Mouse (Mus musculus): ENCODE data around the gene Stt3b. TPM values are rescaled to one million over a fixed set of nuclear protein-coding genes. Genes with fewer than 3 reads are reported as not detected.

Stt3b gene
- 10 to 100 TPM; 84.8 to 87.6 TPM for total RNA-seq (2021)

GRCm38 (mm10) chr9:115310346-115311222, at the start of gene Stt3b:
Gene Stt3b (minus strand): TSS chr9:115310421.
- DNase-seq (ENCODE audit: low spot score in 2 of 2): peak; percentile 99 to 100
- intact Hi-C loops (cut with DNase I): loop anchor here (10.0 kb wide), 1 partner anchor 734 kb away; no protein-coding TSS in a partner anchor

- DNase-seq (ENCODE audit: low spot score in 2 of 2): no peak
- intact Hi-C loops (cut with DNase I): no loop called here
Measured at GRCm38 (mm10) chr9:115358421-115358820, 48.2 kb upstream of the Stt3b start.

- intact Hi-C loops (cut with DNase I): no loop called here
- DNase-seq (ENCODE audit: low spot score in 2 of 2): no peak
Measured at GRCm38 (mm10) chr9:115357996-115358395, 47.8 kb upstream of the Stt3b start.

DNA sequence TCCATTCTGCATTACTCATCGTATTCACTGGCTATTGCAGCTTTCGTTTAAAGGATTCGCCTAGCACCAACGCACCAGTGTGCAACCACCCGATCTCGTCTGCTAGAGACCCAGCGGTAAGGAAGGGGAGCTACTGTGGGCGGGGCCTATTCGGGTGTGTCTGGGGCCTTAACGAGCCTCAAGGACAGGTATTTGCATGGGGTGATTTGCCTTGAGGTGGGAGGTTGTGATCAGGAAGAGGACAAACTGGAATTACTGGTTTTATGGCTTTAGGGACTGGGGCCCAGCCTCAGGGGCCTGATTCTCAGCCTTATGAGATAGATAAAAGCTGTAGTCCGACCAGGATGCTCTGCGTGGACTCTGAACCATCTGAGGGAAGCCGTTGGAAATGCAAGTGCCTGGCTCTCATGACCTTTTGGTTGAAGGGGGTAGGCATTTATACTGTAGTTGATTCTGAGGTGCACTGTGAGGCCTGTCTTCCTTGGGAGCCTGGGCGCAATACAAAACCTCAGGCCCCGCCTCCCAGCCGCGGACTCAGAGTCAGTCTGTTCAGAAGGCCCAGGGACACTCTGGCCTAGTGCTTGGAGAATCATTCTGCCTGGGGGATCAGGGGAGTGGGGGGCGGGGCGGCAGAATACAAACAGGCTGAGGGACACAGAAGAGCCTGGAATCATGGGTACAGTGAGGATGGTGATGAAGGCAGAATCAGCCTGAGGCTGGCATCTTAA, 46.7 kb upstream of the Stt3b start:
- intact Hi-C loops (cut with DNase I): no loop called here
- DNase-seq (ENCODE audit: low spot score in 2 of 2): no peak

DNA sequence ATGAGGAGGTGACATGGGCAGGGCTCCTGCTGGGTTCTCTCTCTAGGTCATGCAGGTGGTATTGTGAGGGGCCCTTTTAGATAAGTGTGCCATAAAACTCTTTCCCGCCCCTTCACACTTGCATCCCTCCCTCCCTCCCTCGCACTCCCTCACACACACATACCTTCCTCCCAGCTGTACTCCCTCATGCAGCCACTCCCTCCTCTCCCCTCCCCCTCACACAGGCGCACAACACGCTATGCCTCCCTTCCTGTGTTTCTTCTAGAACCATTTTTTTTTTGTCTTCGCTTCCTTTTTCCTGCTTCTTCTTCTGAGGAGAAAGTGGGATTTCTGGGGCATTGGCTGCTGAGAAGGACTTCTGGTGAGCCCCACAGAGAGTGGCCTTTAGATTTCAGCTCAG, 45.8 kb upstream of the Stt3b start:
- intact Hi-C loops (cut with DNase I): no loop called here
- DNase-seq (ENCODE audit: low spot score in 2 of 2): no peak

DNA sequence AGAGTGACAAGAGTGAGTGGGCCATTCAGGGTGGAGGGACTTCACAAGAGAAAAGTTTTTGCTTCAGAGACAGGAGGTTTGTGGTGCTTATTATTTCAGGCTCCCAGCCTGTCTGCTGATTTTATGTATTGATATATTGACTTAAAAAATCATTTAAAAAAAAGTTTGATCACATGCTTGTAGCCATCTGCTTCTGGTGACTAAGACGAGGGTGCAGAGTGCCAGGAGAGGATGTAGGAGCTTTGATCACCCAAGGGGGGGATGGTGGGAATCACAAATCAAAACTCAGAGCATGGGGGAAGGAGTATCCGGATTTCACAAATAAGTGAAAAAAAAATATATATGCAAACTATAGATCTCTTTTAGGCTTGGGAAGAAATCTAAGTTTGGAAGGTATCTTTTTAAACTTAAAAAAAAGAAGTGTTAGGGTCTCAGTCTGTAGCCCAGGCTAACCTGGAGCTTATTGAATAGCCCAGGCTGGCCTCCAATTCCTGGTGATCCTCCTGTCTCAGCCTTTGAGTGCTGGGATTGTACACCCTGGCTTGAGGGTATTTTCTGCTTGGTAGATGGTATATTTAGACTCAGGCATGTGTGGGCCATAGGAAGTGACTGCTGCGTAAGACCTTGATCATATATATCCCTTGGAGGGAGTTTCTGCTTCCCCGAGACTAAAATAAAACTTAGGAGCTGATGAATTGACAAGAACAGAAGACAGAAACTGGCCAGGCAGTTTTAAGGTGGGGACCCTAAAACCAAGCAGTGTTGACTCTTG, 39.7 kb upstream of the Stt3b start:
- DNase-seq (ENCODE audit: low spot score in 2 of 2): peak in 1 of 2 experiments; percentile 32
- intact Hi-C loops (cut with DNase I): no loop called here

GRCm38 (mm10) chr9:115349106-115349505, 38.9 kb upstream of the Stt3b start:
- no peak for DNase-seq (ENCODE audit: low spot score in 2 of 2)
- intact Hi-C loops (cut with DNase I): no loop called here

- intact Hi-C loops (cut with DNase I): no loop called here
Measured at GRCm38 (mm10) chr9:115344930-115345329, 34.7 kb upstream of the Stt3b start.

DNA sequence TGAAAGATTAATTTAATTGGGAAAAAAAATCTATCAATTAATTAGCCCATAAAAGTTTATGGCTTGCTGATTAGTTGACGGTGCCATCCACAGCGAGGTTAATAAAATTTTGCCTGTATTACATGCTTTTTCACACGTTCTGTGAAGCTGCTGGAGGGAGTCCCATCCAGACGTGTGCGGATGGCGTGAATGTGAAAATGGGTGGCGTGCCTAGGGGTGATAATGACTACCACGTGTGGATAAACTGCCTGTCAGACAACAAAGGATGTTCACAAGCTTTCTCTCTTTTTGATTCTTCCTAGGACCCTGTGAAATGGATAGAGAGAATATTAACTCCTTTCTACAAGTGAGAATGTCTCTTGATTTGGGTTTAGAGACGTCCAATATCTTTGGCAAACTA, 31.4 kb upstream of the Stt3b start:
- intact Hi-C loops (cut with DNase I): no loop called here
- DNase-seq (ENCODE audit: low spot score in 2 of 2): no peak

More at GRCm38 (mm10) chr9:115344930-115345329, 34.7 kb upstream of the Stt3b start:
- DNase-seq (ENCODE audit: low spot score in 2 of 2): no peak

DNA sequence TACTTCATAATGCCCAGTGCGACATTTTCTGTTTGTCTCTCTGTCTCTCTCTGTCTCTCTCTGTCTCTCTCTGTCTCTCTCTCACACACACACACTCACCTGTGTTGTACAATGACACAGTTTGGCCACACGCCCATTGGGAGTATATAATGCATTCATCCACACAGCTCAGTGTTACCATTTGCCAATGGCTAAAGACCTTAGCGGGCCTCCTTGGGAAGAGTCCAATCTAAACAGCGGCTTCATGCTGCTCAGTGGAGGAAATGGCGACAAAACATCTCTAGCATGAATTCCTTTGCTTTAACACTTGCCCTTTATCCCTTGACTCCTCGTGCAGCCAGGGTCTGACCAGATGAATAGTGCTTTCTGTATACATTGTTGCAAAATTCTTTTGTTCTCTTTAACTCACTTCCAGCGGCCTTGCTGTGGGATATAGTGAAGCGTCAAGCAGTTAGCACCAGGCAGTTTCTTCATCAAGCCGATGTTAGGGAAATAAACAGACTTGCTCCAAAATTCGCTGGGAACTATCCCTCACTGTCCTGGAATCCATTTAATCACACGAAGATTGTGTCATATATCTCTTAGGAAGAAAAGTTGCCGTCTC, 30.1 kb upstream of the Stt3b start:
- intact Hi-C loops (cut with DNase I): no loop called here
- no peak for DNase-seq (ENCODE audit: low spot score in 2 of 2)

GRCm38 (mm10) chr9:115338816-115339215, 28.6 kb upstream of the Stt3b start:
- peak; percentile 52 to 70 for DNase-seq (ENCODE audit: low spot score in 2 of 2)
- intact Hi-C loops (cut with DNase I): no loop called here

DNA sequence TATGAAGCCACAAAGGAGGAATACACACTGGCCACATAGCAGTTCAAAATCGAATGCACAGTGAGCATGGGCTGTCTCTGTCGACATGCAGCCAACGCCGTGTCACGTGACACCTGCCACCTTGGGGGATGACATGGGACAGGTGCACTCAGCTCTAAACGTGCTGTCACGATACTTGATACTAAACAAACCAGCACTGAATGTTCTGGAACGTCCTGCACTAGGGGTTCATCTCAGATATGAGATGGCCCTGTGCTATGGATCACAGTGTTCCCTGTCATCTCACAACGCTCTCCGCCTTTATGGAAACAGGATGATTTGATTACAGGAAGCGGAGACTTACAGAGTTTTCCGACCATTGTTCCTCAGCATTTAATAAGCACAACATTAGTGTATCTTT, 22.8 kb upstream of the Stt3b start:
- intact Hi-C loops (cut with DNase I): no loop called here
- DNase-seq (ENCODE audit: low spot score in 2 of 2): no peak

DNA sequence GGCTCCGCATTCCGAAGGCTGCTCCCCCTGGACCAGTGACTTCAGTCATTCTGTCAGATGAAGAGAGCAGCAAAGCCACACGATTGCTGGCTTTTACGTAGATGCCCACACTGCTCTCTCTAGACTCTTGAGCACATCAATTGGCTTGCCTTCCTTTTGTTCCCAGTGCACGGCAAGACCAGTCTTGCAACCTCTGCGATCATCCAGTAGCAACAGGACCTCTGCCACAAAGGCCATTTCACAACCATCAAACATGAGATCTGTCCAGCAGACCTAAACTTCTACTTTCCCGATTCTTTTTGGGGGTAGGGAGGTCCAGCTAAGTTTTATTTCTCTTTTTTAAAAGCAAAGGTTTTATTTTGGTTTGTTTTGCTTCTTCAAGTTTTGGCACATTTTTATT, 22.1 kb upstream of the Stt3b start:
- DNase-seq (ENCODE audit: low spot score in 2 of 2): no peak
- intact Hi-C loops (cut with DNase I): no loop called here

- intact Hi-C loops (cut with DNase I): no loop called here
- no peak for DNase-seq (ENCODE audit: low spot score in 2 of 2)
Measured at GRCm38 (mm10) chr9:115330861-115331476, 20.7 kb upstream of the Stt3b start.

DNA sequence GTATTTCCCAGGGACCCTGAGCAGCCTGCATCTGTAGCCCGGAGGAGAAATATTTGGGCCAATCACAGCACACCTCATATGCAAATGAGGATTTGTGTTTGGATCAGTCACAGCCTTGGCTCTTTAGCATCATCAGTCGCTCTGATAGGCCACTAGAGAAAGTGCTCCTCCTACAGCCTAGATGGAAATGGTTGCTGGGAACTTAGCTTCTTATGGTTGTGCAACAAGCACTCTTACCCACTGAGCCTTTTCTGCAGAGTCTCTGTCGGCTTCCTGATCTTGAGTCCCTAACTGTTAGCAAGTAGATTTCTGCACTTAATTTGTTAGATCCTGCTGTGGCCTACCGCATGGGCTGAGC, 16.3 kb upstream of the Stt3b start:
- intact Hi-C loops (cut with DNase I): no loop called here

GRCm38 (mm10) chr9:115325831-115326532, 15.8 kb upstream of the Stt3b start:
- intact Hi-C loops (cut with DNase I): no loop called here
- DNase-seq (ENCODE audit: low spot score in 2 of 2): no peak

More for the DNA sequence above, 16.3 kb upstream of the Stt3b start:
- no peak for DNase-seq (ENCODE audit: low spot score in 2 of 2)

DNA sequence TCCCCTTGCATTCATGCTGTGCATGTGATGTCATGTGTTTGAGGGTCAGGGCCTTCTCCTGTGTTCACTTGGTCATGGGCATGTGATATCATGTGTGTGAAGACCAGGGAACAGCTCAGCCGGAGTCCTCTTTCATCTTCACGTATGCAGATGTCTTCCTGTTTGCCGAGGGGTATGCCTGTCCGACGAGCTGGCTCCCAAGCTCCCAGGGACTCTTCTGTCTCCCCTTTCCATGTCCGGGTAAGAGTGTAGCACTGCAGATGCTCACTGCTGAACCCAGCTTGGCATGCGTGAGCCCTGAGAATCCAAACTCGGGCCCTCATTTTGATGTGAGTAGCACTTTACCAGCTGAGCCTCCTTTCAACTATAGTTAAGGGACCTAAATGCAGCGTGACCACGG, 13.4 kb upstream of the Stt3b start:
- DNase-seq (ENCODE audit: low spot score in 2 of 2): no peak
- intact Hi-C loops (cut with DNase I): no loop called here

- no peak for DNase-seq (ENCODE audit: low spot score in 2 of 2)
- intact Hi-C loops (cut with DNase I): no loop called here
Measured at GRCm38 (mm10) chr9:115322385-115322784, 12.2 kb upstream of the Stt3b start.

GRCm38 (mm10) chr9:115321052-115321451, 10.8 kb upstream of the Stt3b start:
- no peak for DNase-seq (ENCODE audit: low spot score in 2 of 2)
- intact Hi-C loops (cut with DNase I): no loop called here

Data from left cerebral cortex, postnatal 36 days (tissue).